Mouse (Mus musculus): ENCODE data around the gene Erbb4. TPM values are rescaled to one million over a fixed set of nuclear protein-coding genes. Genes with fewer than 3 reads are reported as not detected.

The Erbb4 gene
- total and polyA plus RNA-seq, 2 experiments from 2014 or later = 9.3 to 53.5 TPM

DNA sequence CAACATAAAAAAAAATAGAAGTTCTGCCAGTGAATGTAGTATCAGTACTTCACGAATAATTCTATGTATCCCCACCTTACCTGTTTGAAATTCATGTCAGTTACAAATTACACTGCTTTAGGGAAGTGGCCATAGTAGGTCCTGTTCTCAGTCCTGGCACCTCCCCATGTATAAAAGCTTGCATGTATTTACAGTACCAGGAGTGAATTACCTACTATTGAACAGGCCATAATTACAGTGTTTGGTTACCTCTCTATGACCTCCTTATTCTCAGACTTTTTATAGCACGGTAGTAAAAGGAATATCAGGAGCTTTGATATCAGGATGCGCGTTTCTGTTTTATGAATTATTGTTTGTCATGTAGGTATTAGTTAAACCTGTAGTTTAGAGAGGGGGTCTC is 564.9 kb downstream of the Erbb4 start:
- 87% methylated on average over 4 of the region's 4 CpGs for WGBS
- H3K27ac ChIP-seq (ENCODE audit: low read depth, low read length) = no peak overlapping the region
- no peak overlapping the region for H3K4me2 ChIP-seq (ENCODE audit: low read depth)
- H3K4me3 ChIP-seq (ENCODE audit: low read depth, low read length) = no peak overlapping the region
- H3K36me3 ChIP-seq (ENCODE audit: insufficient read depth) = no peaks in the 10 kb centered on the region
- TF ChIP-seq CTCF (IDR thresholded peaks at IDR 0.05; ENCODE audit: low read depth) = no peak
- no peaks in the 10 kb centered on the region for H3K27me3 ChIP-seq (ENCODE audit: insufficient read depth, low read length)
- DNase-seq (no peak), ATAC-seq (no peak)
- H3K9me3 ChIP-seq (ENCODE audit: low read length) = no peaks in the 10 kb centered on the region
- no peaks in the 10 kb centered on the region for H3K4me1 ChIP-seq (ENCODE audit: insufficient read depth)
- H3K9ac ChIP-seq = no peak overlapping the region

DNA sequence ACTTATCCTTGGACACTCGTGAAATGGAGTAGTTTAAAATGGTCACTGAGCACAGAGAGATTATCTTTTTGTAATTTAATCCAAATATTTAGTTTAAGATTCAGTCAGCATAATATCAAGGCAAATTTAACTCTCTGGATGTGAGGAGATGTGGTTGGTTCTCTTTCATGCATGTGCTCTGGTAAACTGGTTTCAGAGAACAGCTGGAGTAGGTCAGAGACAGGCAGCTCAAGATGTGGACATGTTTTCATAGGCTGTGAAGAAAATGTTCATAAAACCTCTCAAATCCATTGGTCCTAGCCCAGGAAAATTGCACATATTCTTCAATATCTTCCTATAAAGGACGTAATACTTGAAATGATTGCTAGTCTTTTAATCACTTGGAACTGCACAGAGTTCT is 590.0 kb downstream of the Erbb4 start:
- H3K4me3 ChIP-seq (ENCODE audit: low read depth, low read length) = no peak overlapping the region
- ATAC-seq (no peak), DNase-seq (no peak)
- TF ChIP-seq CTCF (IDR thresholded peaks at IDR 0.05; ENCODE audit: low read depth) = no peak
- H3K27ac ChIP-seq (ENCODE audit: low read depth, low read length) = no peak overlapping the region
- H3K27me3 ChIP-seq (ENCODE audit: insufficient read depth, low read length) = no peaks in the 10 kb centered on the region
- H3K36me3 ChIP-seq (ENCODE audit: insufficient read depth) = no peaks in the 10 kb centered on the region
- no peaks in the 10 kb centered on the region for H3K4me1 ChIP-seq (ENCODE audit: insufficient read depth)
- H3K9me3 ChIP-seq (ENCODE audit: low read length) = no peaks in the 10 kb centered on the region
- WGBS = 76% methylated on average over 2 of the region's 2 CpGs
- H3K4me2 ChIP-seq (ENCODE audit: low read depth) = no peak overlapping the region
- H3K9ac ChIP-seq = no peak overlapping the region

DNA sequence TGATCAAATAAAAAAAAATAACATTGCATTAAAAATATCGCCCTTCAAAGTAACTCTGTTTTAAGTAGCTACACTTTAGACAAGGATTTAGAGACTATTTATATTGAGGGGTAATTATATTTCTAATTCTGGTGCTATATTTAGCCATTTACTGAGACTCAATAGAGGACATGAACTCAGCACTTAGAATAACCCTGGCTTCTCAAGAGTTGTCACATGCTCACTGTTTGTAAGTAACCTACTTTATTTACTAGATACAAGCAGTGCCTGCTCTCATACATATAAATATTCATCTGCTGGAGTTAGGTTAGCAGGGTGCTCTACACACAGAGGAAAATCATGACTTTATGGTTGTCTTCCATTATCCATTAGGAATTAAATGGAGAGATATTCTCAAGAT is 604.0 kb downstream of the Erbb4 start:
- Histone ChIP-seq H3K4me3 (ENCODE audit: low read depth, low read length) (no peak overlapping the region), H3K9me3 (ENCODE audit: low read length) (no peaks in the 10 kb centered on the region), H3K27ac (ENCODE audit: low read depth, low read length) (no peak overlapping the region), H3K27me3 (ENCODE audit: insufficient read depth, low read length) (no peaks in the 10 kb centered on the region), H3K4me2 (ENCODE audit: low read depth) (no peak overlapping the region), H3K4me1 (ENCODE audit: insufficient read depth) (no peaks in the 10 kb centered on the region), H3K36me3 (ENCODE audit: insufficient read depth) (no peaks in the 10 kb centered on the region), H3K9ac (no peak overlapping the region)
- ATAC-seq = no peak
- DNase-seq = no peak
- no peak for TF ChIP-seq CTCF (IDR thresholded peaks at IDR 0.05; ENCODE audit: low read depth)
- WGBS = 82% methylated on average over 1 of the region's 1 CpGs

GRCm38 (mm10) chr1:68501561-68501960 is 606.3 kb downstream of the Erbb4 start:
- WGBS = 56% methylated on average over 4 of the region's 4 CpGs
- Histone ChIP-seq H3K9ac (no peak overlapping the region), H3K4me1 (ENCODE audit: insufficient read depth) (no peaks in the 10 kb centered on the region), H3K36me3 (ENCODE audit: insufficient read depth) (no peaks in the 10 kb centered on the region), H3K27me3 (ENCODE audit: insufficient read depth, low read length) (no peaks in the 10 kb centered on the region), H3K9me3 (ENCODE audit: low read length) (no peaks in the 10 kb centered on the region), H3K4me3 (ENCODE audit: low read depth, low read length) (no peak overlapping the region), H3K27ac (ENCODE audit: low read depth, low read length) (no peak overlapping the region), H3K4me2 (ENCODE audit: low read depth) (no peak overlapping the region)
- DNase-seq = no peak
- ATAC-seq = no peak
- no peak for TF ChIP-seq CTCF (IDR thresholded peaks at IDR 0.05; ENCODE audit: low read depth)

DNA sequence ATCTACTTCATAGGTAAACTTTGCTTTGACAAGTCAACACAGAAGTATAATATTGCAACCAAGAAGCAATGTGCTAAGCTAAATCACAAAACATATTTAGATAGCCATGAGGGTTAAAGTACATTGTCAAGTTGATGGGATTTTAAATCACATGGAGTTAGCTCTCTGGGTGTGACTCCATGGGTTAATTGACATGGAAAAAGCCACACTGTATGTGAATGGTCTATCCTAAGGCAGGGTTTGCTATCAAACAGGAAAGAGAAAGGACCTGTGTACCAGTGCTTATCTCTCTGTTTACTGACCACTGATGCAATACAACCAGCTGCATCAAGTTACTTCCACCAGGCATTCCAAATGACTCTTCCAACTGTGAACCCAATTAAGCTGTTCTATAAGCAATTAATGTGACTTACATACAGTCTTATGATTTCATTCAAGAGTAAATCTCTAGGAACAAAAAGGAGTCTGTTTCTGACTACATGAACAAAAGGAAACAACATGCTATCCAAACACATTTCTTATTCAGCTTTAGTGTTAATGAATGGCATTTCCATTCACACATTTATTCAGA is 641.4 kb downstream of the Erbb4 start:
- no peak for DNase-seq
- H3K36me3 ChIP-seq (ENCODE audit: insufficient read depth) = no peaks in the 10 kb centered on the region

GRCm38 (mm10) chr1:68451274-68451673 is 656.6 kb downstream of the Erbb4 start:
- Histone ChIP-seq H3K36me3 (ENCODE audit: insufficient read depth) (no peaks in the 10 kb centered on the region), H3K4me3 (ENCODE audit: low read depth, low read length) (no peak overlapping the region), H3K4me2 (ENCODE audit: low read depth) (no peak overlapping the region), H3K9ac (no peak overlapping the region), H3K27ac (ENCODE audit: low read depth, low read length) (no peak overlapping the region), H3K27me3 (ENCODE audit: insufficient read depth, low read length) (no peaks in the 10 kb centered on the region), H3K9me3 (ENCODE audit: low read length) (no peaks in the 10 kb centered on the region), H3K4me1 (ENCODE audit: insufficient read depth) (no peaks in the 10 kb centered on the region)
- TF ChIP-seq CTCF (IDR thresholded peaks at IDR 0.05; ENCODE audit: low read depth) = no peak
- ATAC-seq (no peak), DNase-seq (no peak)
- 87% methylated on average over 1 of the region's 1 CpGs for WGBS

More for the DNA sequence above, 641.4 kb downstream of the Erbb4 start:
- H3K4me3 ChIP-seq (ENCODE audit: low read depth, low read length) = no peak overlapping the region
- H3K9ac ChIP-seq = no peak overlapping the region
- no peaks in the 10 kb centered on the region for H3K4me1 ChIP-seq (ENCODE audit: insufficient read depth)
- H3K27me3 ChIP-seq (ENCODE audit: insufficient read depth, low read length) = no peaks in the 10 kb centered on the region
- H3K9me3 ChIP-seq (ENCODE audit: low read length) = no peaks in the 10 kb centered on the region
- TF ChIP-seq CTCF (IDR thresholded peaks at IDR 0.05; ENCODE audit: low read depth) = no peak
- no peak overlapping the region for H3K4me2 ChIP-seq (ENCODE audit: low read depth)
- ATAC-seq = no peak
- H3K27ac ChIP-seq (ENCODE audit: low read depth, low read length) = no peak overlapping the region

GRCm38 (mm10) chr1:68424336-68424983 is 683.4 kb downstream of the Erbb4 start:
- TF ChIP-seq CTCF (IDR thresholded peaks at IDR 0.05; ENCODE audit: low read depth) = no peak
- H3K4me1 ChIP-seq (ENCODE audit: insufficient read depth) = no peaks in the 10 kb centered on the region
- no peaks in the 10 kb centered on the region for H3K36me3 ChIP-seq (ENCODE audit: insufficient read depth)
- DNase-seq (no peak), ATAC-seq (no peak)
- H3K9ac ChIP-seq = no peak overlapping the region
- no peak overlapping the region for H3K4me2 ChIP-seq (ENCODE audit: low read depth)
- H3K27ac ChIP-seq (ENCODE audit: low read depth, low read length) = no peak overlapping the region
- no peaks in the 10 kb centered on the region for H3K27me3 ChIP-seq (ENCODE audit: insufficient read depth, low read length)
- WGBS = 55% methylated on average over 5 of the region's 5 CpGs
- no peaks in the 10 kb centered on the region for H3K9me3 ChIP-seq (ENCODE audit: low read length)
- no peak overlapping the region for H3K4me3 ChIP-seq (ENCODE audit: low read depth, low read length)
